Mouse (Mus musculus): ENCODE data around the gene Fos. TPM values are rescaled to one million over a fixed set of nuclear protein-coding genes. Genes with fewer than 3 reads are reported as not detected.
A peak's percentile ranks its signal among the peaks of the same experiment; 100 is the strongest.

Fos gene
- polyA plus RNA-seq, 1 experiment from 2014 or later, result 3.8 TPM

DNA sequence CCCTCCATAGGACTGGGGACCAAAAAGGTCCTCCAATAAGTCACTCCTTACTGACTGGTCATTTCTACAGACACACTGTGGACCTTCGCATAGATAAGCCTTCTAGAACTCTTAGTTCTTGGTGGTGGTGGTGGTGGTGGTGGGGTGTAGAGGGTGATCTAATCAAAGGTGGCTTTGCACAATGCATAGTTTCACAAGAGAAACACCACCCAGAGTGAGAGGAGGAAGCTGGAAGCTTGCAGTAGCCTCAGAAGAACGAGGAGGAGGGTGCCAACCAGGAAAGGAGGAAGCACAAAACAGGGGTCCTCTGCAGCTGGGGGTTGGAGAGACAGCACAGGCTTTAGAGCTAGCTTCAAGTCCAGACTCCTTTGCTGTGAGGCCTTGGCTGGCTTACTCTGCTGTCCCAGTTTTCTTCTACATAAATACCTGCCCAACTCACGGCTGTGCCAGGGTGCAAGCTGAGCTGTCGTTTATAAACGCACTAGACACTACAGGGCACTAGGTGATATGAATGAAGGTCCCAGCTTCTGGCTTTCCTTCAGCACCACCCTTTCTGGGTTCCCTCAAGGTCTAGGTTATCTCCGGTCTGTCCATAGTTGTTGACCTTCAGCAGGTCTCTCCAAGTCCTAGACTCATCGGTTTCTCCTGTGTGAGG is 15.7 kb downstream of the Fos start:
- 65% methylated on average over 7 of the region's 7 CpGs for WGBS
- TF ChIP-seq CTCF (IDR thresholded peaks at IDR 0.05; ENCODE audit: low read depth), result no peak
- H3K27me3 ChIP-seq (ENCODE audit: insufficient read depth, low read length), result no peaks in the 10 kb centered on the region

DNA sequence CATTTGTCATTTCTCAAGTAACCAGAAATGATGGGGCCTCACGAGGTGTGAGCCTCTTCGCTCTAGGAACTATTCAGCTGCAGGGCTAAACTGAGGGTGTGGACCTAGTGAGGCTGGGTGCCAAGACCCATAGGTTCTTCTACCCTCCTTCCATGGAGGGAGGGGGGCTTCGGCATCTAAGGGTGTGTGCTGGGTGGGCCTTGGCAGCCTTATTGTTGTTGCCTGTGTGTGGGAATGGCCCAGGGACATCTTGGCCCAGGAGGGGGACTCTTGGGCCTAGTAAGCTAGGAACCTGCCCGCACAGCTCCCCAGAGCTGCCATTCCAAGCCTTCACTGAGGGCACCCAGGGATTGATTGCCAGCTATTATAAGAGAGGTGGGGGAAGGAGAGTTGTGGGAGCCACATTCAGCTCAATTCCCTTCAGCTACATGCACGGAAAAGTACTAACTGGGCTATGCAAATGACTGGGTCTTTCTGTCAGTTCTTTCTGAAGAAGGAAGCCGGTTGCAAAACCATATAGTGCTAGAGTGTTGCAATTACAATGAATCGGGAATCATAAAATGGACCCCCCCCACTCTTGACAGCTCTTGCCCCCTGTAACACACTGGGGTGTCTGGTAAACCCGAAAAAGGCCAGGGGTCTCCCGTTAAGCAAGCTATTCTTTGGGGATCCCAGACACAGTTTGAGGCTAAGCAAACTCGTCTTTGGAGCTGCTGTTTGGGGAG is 16.6 kb downstream of the Fos start:
- no peak for DNase-seq
- Histone ChIP-seq H3K27me3 (ENCODE audit: insufficient read depth, low read length) (no peaks in the 10 kb centered on the region), H3K9ac (no peak overlapping the region), H3K4me2 (no peak overlapping the region), H3K9me3 (ENCODE audit: low read depth, low read length) (no peaks in the 10 kb centered on the region), H3K27ac (ENCODE audit: low read depth) (no peak overlapping the region), H3K36me3 (ENCODE audit: insufficient read depth) (no peaks in the 10 kb centered on the region), H3K4me3 (ENCODE audit: low read depth, low read length) (no peak overlapping the region), H3K4me1 (ENCODE audit: insufficient read depth) (no peaks in the 10 kb centered on the region; the same call in 1 of the 2 replicates)
- no peak for ATAC-seq (ENCODE audit: insufficient read depth)
- 74% methylated on average over 10 of the region's 10 CpGs for WGBS
- no peak for TF ChIP-seq CTCF (IDR thresholded peaks at IDR 0.05; ENCODE audit: low read depth)

More for the DNA sequence above, 15.7 kb downstream of the Fos start:
- no peaks in the 10 kb centered on the region for H3K9me3 ChIP-seq (ENCODE audit: low read depth, low read length)
- H3K4me1 ChIP-seq (ENCODE audit: insufficient read depth), result no peaks in the 10 kb centered on the region; the same call in 1 of the 2 replicates
- no peak for ATAC-seq (ENCODE audit: insufficient read depth)
- H3K9ac ChIP-seq, result no peak overlapping the region
- no peak overlapping the region for H3K4me3 ChIP-seq (ENCODE audit: low read depth, low read length)
- H3K36me3 ChIP-seq (ENCODE audit: insufficient read depth), result no peaks in the 10 kb centered on the region
- no peak for DNase-seq
- H3K4me2 ChIP-seq, result no peak overlapping the region
- no peak overlapping the region for H3K27ac ChIP-seq (ENCODE audit: low read depth)

DNA sequence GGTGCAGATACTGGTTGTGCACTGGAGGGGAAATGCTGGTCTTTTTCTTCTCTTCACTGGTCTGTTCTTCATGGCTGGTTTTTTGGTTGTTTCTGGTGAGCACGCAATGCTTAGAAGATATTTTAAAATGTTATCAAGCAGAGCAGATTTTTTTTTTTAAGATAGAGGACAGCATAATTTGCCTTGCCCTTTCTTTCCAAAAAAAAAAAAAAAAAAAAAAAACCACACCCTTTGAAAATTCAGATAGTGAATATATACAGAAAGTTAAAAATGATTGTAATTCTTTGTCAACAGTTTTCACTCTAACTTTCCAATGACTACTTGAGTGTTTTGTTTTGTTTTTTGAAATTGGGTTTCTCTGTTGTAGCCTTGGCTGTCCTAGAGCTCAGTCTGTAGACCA is 17.3 kb downstream of the Fos start:
- 79% methylated on average over 1 of the region's 1 CpGs for WGBS
- H3K27ac ChIP-seq (ENCODE audit: low read depth), result no peak overlapping the region
- H3K9me3 ChIP-seq (ENCODE audit: low read depth, low read length), result no peaks in the 10 kb centered on the region
- no peaks in the 10 kb centered on the region for H3K27me3 ChIP-seq (ENCODE audit: insufficient read depth, low read length)
- no peak for ATAC-seq (ENCODE audit: insufficient read depth)
- no peak overlapping the region for H3K4me3 ChIP-seq (ENCODE audit: low read depth, low read length)
- no peaks in the 10 kb centered on the region; the same call in 1 of the 2 replicates for H3K4me1 ChIP-seq (ENCODE audit: insufficient read depth)
- H3K9ac ChIP-seq, result no peak overlapping the region
- TF ChIP-seq CTCF (IDR thresholded peaks at IDR 0.05; ENCODE audit: low read depth), result no peak
- no peak for DNase-seq
- H3K4me2 ChIP-seq, result no peak overlapping the region
- no peaks in the 10 kb centered on the region for H3K36me3 ChIP-seq (ENCODE audit: insufficient read depth)

DNA sequence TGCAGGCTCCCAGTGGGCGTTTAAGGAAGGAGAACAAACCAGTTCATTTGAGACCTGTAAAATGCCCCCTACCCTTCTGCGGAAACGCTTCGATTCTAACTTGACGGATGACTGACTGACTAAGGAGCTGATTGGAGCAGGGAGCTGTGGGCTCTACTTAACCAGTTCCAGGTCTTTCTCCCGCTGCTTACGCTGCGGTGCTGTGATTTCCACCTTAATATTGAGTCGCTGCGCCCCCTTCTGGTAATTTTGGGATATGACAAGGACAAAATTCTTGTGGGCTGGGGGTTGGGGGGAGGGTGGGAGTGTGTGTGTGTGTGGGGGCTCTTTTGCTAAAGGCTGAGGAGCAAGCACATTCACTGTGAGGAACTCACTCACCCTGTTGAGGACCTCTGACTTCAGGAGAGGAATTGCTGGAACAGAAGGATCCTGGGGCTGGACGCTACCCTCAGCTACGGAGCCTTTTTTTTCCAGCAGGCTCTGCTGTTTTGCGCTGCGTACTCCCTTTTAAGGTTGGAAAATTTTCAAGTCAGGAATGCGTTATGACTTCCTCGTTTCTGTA is 18.5 kb downstream of the Fos start:
- peak; percentile 62; the same call in 1 of the 2 replicates for ATAC-seq (ENCODE audit: insufficient read depth)
- no peak overlapping the region for H3K4me3 ChIP-seq (ENCODE audit: low read depth, low read length)

DNA sequence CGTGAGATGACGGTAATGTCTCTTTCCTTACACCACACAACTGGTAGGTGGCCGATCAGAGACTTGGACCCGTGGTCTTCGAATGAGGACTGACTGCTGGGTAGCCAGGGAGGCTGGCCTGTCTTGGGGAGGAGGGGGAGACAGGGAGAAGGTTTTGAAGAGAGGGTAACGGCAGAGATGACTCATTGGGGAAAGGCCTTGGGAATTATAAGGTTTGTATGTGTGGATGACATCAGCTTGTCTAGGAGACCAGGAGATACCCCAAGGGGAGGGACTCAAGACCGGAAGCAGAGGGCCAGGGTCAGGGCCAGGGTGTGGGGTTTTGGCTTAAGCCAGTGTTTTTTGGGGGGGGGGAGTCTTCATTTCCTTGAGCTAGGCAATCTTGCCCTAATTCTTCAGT is 22.6 kb downstream of the Fos start:
- Histone ChIP-seq H3K4me2 (no peak overlapping the region), H3K36me3 (ENCODE audit: insufficient read depth) (no peaks in the 10 kb centered on the region), H3K27ac (ENCODE audit: low read depth) (no peak overlapping the region), H3K4me3 (ENCODE audit: low read depth, low read length) (no peak overlapping the region), H3K9me3 (ENCODE audit: low read depth, low read length) (0 out of 2 replicates have a peak, but pooled peaks cover under 1% of the 10 kb centered on the region), H3K4me1 (ENCODE audit: insufficient read depth) (no peaks in the 10 kb centered on the region), H3K27me3 (ENCODE audit: insufficient read depth, low read length) (no peaks in the 10 kb centered on the region), H3K9ac (no peak overlapping the region)
- DNase-seq (no peak), ATAC-seq (ENCODE audit: insufficient read depth) (no peak)
- no peak for TF ChIP-seq CTCF (IDR thresholded peaks at IDR 0.05; ENCODE audit: low read depth)
- whole genome bisulfite sequencing, result 77% methylated on average over 7 of the region's 7 CpGs

More for the DNA sequence above, 18.5 kb downstream of the Fos start:
- H3K27ac ChIP-seq (ENCODE audit: low read depth), result no peak overlapping the region
- H3K4me1 ChIP-seq (ENCODE audit: insufficient read depth), result no peaks in the 10 kb centered on the region
- H3K9ac ChIP-seq, result no peak overlapping the region
- no peaks in the 10 kb centered on the region for H3K9me3 ChIP-seq (ENCODE audit: low read depth, low read length)
- TF ChIP-seq CTCF (IDR thresholded peaks at IDR 0.05; ENCODE audit: low read depth), result peak; percentile 84
- no peaks in the 10 kb centered on the region for H3K27me3 ChIP-seq (ENCODE audit: insufficient read depth, low read length)
- H3K36me3 ChIP-seq (ENCODE audit: insufficient read depth), result no peaks in the 10 kb centered on the region
- WGBS, result 21% methylated on average over 16 of the region's 16 CpGs
- peak overlapping the region; percentile 48 for H3K4me2 ChIP-seq
- DNase-seq, result peak; percentile 93

DNA sequence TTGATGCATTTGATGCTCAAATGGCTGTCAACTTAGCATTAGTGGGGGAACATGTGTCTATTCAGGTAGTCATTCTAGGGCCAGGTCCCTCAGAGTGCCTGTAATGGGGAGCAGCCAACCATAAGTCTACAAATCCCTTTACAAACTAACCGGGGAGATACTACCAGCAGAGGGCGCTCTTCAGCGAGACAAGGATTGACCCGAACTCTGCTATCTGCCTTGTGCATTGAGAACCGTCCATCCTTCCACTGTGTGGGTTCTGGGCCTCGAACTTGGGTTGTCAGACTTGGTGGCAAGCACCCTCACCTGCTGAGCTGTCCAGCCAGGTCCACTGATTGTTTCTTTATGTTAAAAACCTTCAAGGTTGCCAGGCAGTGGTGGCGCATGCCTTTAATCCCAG is 23.1 kb downstream of the Fos start:
- Histone ChIP-seq H3K9me3 (ENCODE audit: low read depth, low read length) (0 out of 2 replicates have a peak, but pooled peaks cover 4% of the 10 kb centered on the region), H3K4me3 (ENCODE audit: low read depth, low read length) (no peak overlapping the region), H3K36me3 (ENCODE audit: insufficient read depth) (no peaks in the 10 kb centered on the region), H3K9ac (no peak overlapping the region), H3K4me2 (no peak overlapping the region), H3K27ac (ENCODE audit: low read depth) (no peak overlapping the region), H3K4me1 (ENCODE audit: insufficient read depth) (no peaks in the 10 kb centered on the region), H3K27me3 (ENCODE audit: insufficient read depth, low read length) (no peaks in the 10 kb centered on the region)
- WGBS, result 16% methylated on average over 7 of the region's 7 CpGs
- DNase-seq, result peak; percentile 91
- no peak for ATAC-seq (ENCODE audit: insufficient read depth)
- TF ChIP-seq CTCF (IDR thresholded peaks at IDR 0.05; ENCODE audit: low read depth), result peak; percentile 86
